ENCODE assay signal across 24 mouse cellular contexts in the genomic region with DNA sequence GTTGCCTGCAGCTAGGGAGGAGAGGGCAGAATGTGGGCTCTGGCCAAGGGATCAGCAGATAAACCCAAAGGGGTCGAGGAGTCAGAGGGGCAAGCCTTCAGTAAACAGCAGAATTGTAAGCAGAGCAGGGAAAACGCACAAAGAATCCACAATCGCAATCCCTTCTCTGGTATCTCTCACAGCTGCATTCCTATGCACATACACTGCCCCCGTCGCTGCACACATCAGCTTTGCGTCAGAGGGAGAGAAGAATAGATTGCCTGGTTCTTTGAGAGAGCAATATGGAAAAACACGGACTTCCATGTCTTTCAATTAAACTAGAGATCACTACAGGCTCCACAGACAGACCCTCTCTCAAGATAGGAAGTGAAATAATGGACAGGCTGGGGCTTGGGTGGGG. TPM values are rescaled to one million over a fixed set of nuclear protein-coding genes. Genes with fewer than 3 reads are reported as not detected.
A peak's percentile ranks its signal among the peaks of the same experiment; 100 is the strongest.
DNase-seq lines count a peak whose midpoint lies in the region; ATAC-seq and TF ChIP-seq lines count a peak whose summit lies in the region.
"Had no signal": no experiment of that assay in that cellular context is flagged by ENCODE, and none has a peak within 500 bp of the region (broad histone marks: within the 10 kb centered on the region; RNA-seq: fewer than 3 reads in every experiment).

No protein-coding gene starts in this region.

- H3K4me2 ChIP-seq in forebrain, embryonic 13.5 days: no peak overlapping the region
- H3K4me2 ChIP-seq in heart, postnatal 0 days (ENCODE audit: low read depth, low read length): 0 out of 2 replicates have a peak overlapping the region, but pooled peaks have one; percentile 24
- peak overlapping the region; percentile 22; the same call in 1 of the 2 replicates for H3K4me2 ChIP-seq in embryonic facial prominence, embryonic 14.5 days (ENCODE audit: low read depth, low read length)
- 0 out of 2 replicates have a peak overlapping the region, but pooled peaks have one; percentile 12 for H3K4me2 ChIP-seq in stomach, embryonic 14.5 days (replicated peaks; ENCODE audit: low read depth, low read length)
- H3K4me2 ChIP-seq: liver, embryonic 11.5 days; neural tube, embryonic 12.5 days had no signal

- H3K9ac ChIP-seq in forebrain, embryonic 13.5 days: no peak overlapping the region
- H3K9ac ChIP-seq in heart, postnatal 0 days (replicated peaks; ENCODE audit: low read depth, low read length): no peak overlapping the region
- H3K9ac ChIP-seq in embryonic facial prominence, embryonic 14.5 days (ENCODE audit: low read depth, low read length): no peak overlapping the region
- H3K9ac ChIP-seq in stomach, embryonic 14.5 days (replicated peaks; ENCODE audit: low read depth, low read length): no peak overlapping the region
- H3K9ac ChIP-seq: neural tube, embryonic 12.5 days had no signal

- no peaks in the 10 kb centered on the region for H3K27me3 ChIP-seq in forebrain, embryonic 10.5 days (ENCODE audit: poor library complexity, severe bottlenecking)
- H3K27me3 ChIP-seq in forebrain, embryonic 13.5 days: no peaks in the 10 kb centered on the region
- no peaks in the 10 kb centered on the region for H3K27me3 ChIP-seq in heart, postnatal 0 days (ENCODE audit: control insufficient read depth, insufficient read depth, low read length)
- H3K27me3 ChIP-seq in embryonic facial prominence, embryonic 14.5 days (replicated peaks; ENCODE audit: control insufficient read depth, insufficient read depth, low read length): no peaks in the 10 kb centered on the region
- no peaks in the 10 kb centered on the region for H3K27me3 ChIP-seq in stomach, embryonic 14.5 days (ENCODE audit: control insufficient read depth, insufficient read depth, low read length)
- H3K27me3 ChIP-seq: neural tube, embryonic 12.5 days had no signal

- H3K36me3 ChIP-seq in forebrain, embryonic 10.5 days (replicated peaks): 0 out of 2 replicates have a peak, but pooled peaks cover 3% of the 10 kb centered on the region
- no peaks in the 10 kb centered on the region for H3K36me3 ChIP-seq in forebrain, embryonic 13.5 days (ENCODE audit: poor library complexity, severe bottlenecking)
- H3K36me3 ChIP-seq in heart, postnatal 0 days (replicated peaks; ENCODE audit: control insufficient read depth, insufficient read depth, low read length): no peaks in the 10 kb centered on the region
- 0 out of 2 replicates have a peak, but pooled peaks cover 3% of the 10 kb centered on the region for H3K36me3 ChIP-seq in embryonic facial prominence, embryonic 14.5 days (ENCODE audit: control insufficient read depth, insufficient read depth, low read length)
- no peaks in the 10 kb centered on the region for H3K36me3 ChIP-seq in stomach, embryonic 14.5 days (ENCODE audit: control insufficient read depth, insufficient read depth, low read length)
- H3K36me3 ChIP-seq: G1E; midbrain, embryonic 10.5 days; neural tube, embryonic 12.5 days had no signal

- no peak for TF ChIP-seq CTCF in heart, postnatal 0 days (IDR thresholded peaks at IDR 0.05; ENCODE audit: low read depth)

- H3K4me1 ChIP-seq in forebrain, embryonic 10.5 days: peaks cover 18% of the 10 kb centered on the region
- H3K4me1 ChIP-seq in forebrain, embryonic 13.5 days: no peaks in the 10 kb centered on the region
- no peaks in the 10 kb centered on the region for H3K4me1 ChIP-seq in heart, postnatal 0 days (ENCODE audit: control insufficient read depth, insufficient read depth)
- peaks cover 44% of the 10 kb centered on the region for H3K4me1 ChIP-seq in embryonic facial prominence, embryonic 14.5 days (ENCODE audit: control insufficient read depth, insufficient read depth, low read length)
- H3K4me1 ChIP-seq in stomach, embryonic 14.5 days (ENCODE audit: control insufficient read depth, insufficient read depth, low read length): peaks cover 31% of the 10 kb centered on the region
- H3K4me1 ChIP-seq: neural tube, embryonic 12.5 days had no signal

- H3K27ac ChIP-seq in forebrain, embryonic 10.5 days: peak overlapping the region; percentile 20; the same call in 1 of the 2 replicates
- no peak overlapping the region for H3K27ac ChIP-seq in forebrain, embryonic 13.5 days
- H3K27ac ChIP-seq in heart, postnatal 0 days (ENCODE audit: low read depth): peak overlapping the region; percentile 4; the same call in 1 of the 2 replicates
- peak overlapping the region; percentile 18; the same call in 1 of the 2 replicates for H3K27ac ChIP-seq in embryonic facial prominence, embryonic 14.5 days (replicated peaks; ENCODE audit: low read depth, low read length)
- H3K27ac ChIP-seq in stomach, embryonic 14.5 days (ENCODE audit: low read length): peak overlapping the region; percentile 33; the same call in 1 of the 2 replicates
- H3K27ac ChIP-seq: heart, adult 2 months; midbrain, embryonic 10.5 days; neural tube, embryonic 12.5 days had no signal

- intact Hi-C loops in heart, postnatal 14 days (cut with DNase I): no loop called here

- DNase-seq in forebrain, embryonic 10.5 days (ENCODE audit: extremely low spot score, low spot score): no peak
- no peak for DNase-seq in heart, postnatal 0 days (ENCODE audit: low spot score)
- no peak for DNase-seq in heart, postnatal 14 days
- DNase-seq in embryonic facial prominence, embryonic 14.5 days (ENCODE audit: low spot score): no peak
- no peak for DNase-seq in layer of hippocampus, adult 8-10 months (ENCODE audit: low spot score in 2 of 2)
- DNase-seq in spleen, postnatal 4 days (ENCODE audit: low spot score in 2 of 2): no peak
- DNase-seq: adrenal gland, adult 8-10 months; cerebellum, postnatal 14 days; embryo, embryonic 11 days; heart, adult 2 months; kidney, adult 2 months; kidney, postnatal 36 days; lung, postnatal 4 days; right cerebral cortex, postnatal 14 days; thymus, postnatal 25 days had no signal

- TF ChIP-seq EP300 in heart, postnatal 0 days (IDR thresholded peaks at IDR 0.05; ENCODE audit: low read depth): no peak

- ATAC-seq in forebrain, embryonic 13.5 days: no peak
- no peak for ATAC-seq in heart, postnatal 0 days (ENCODE audit: insufficient read depth, low read depth)
- no peak for ATAC-seq in embryonic facial prominence, embryonic 14.5 days (ENCODE audit: low read depth)
- ATAC-seq in stomach, embryonic 14.5 days (ENCODE audit: insufficient number of reproducible peaks, insufficient read depth, low FRiP score, low read depth): no peak
- ATAC-seq: CD4-positive, CD25-positive, alpha-beta regulatory T cell, adult 4 months; hindbrain, embryonic 16.5 days had no signal

- H3K4me3 ChIP-seq in forebrain, embryonic 10.5 days: no peak overlapping the region
- H3K4me3 ChIP-seq in forebrain, embryonic 13.5 days: no peak overlapping the region
- no peak overlapping the region for H3K4me3 ChIP-seq in heart, postnatal 0 days (ENCODE audit: low read depth, low read length)
- H3K4me3 ChIP-seq in embryonic facial prominence, embryonic 14.5 days (ENCODE audit: low read depth, low read length): no peak overlapping the region
- no peak overlapping the region for H3K4me3 ChIP-seq in stomach, embryonic 14.5 days (ENCODE audit: low read depth, low read length)
- H3K4me3 ChIP-seq: heart, adult 2 months; midbrain, embryonic 10.5 days; neural tube, embryonic 12.5 days had no signal

- WGBS in forebrain, embryonic 10.5 days: 79% methylated on average over 7 of the region's 7 CpGs
- 79% methylated on average over 7 of the region's 7 CpGs for WGBS in forebrain, embryonic 13.5 days
- 15% methylated on average over 7 of the region's 7 CpGs for WGBS in heart, postnatal 0 days
- WGBS in embryonic facial prominence, embryonic 14.5 days: 58% methylated on average over 7 of the region's 7 CpGs
- 21% methylated on average over 7 of the region's 7 CpGs for WGBS in stomach, embryonic 14.5 days

- H3K9me3 ChIP-seq in forebrain, embryonic 10.5 days: no peaks in the 10 kb centered on the region
- no peaks in the 10 kb centered on the region for H3K9me3 ChIP-seq in forebrain, embryonic 13.5 days (replicated peaks)
- H3K9me3 ChIP-seq in heart, postnatal 0 days (replicated peaks; ENCODE audit: control insufficient read depth, low read length): no peaks in the 10 kb centered on the region
- H3K9me3 ChIP-seq in embryonic facial prominence, embryonic 14.5 days (ENCODE audit: control insufficient read depth, low read length): no peaks in the 10 kb centered on the region
- no peaks in the 10 kb centered on the region for H3K9me3 ChIP-seq in stomach, embryonic 14.5 days (ENCODE audit: control insufficient read depth, low read depth, low read length)
- H3K9me3 ChIP-seq: midbrain, embryonic 10.5 days; neural tube, embryonic 12.5 days had no signal

RNA-seq across cellular contexts. Expression of a gene that starts 58.5 kb away (rescaled TPM):
- 28.0 and 28.9 TPM in 2 replicates for polyA plus RNA-seq in forebrain, embryonic 10.5 days (2016; fragmentation: Nextera tagmentation; extraction: Ambion mirVana)
- 4.5 and 5.3 TPM in 2 replicates for polyA plus RNA-seq in forebrain, embryonic 13.5 days (2015; fragmentation: Nextera tagmentation; extraction: Ambion mirVana)
- 7.7 and 13.0 TPM in 2 replicates for total RNA-seq in heart, postnatal 0 days (2014; rRNA removed; ENCODE audit: low replicate concordance)
- polyA plus RNA-seq in heart, postnatal 0 days (2015; fragmentation: Nextera tagmentation; extraction: Ambion mirVana): 4.1 and 4.2 TPM in 2 replicates
- 1 to 10 TPM; 4.6 to 6.2 TPM for total RNA-seq in heart, postnatal 14 days (2021)
- polyA plus RNA-seq in embryonic facial prominence, embryonic 14.5 days (2014; fragmentation: Nextera tagmentation; extraction: Ambion mirVana): 49.2 and 59.2 TPM in 2 replicates
- polyA plus RNA-seq in stomach, embryonic 14.5 days (2014; fragmentation: Nextera tagmentation; extraction: Ambion mirVana): 43.3 and 45.3 TPM in 2 replicates
- under 1 TPM; 0.34 to 0.73 (median 0.61) TPM for total RNA-seq in layer of hippocampus, adult 8-10 months (2022)
- total RNA-seq: monocyte, adult 5-6 weeks had no signal
- polyA plus RNA-seq: CD4-positive, CD25-positive, alpha-beta regulatory T cell, adult 4 months; G1E had no signal
